9 mouse cellular contexts compared by ENCODE assay signal in the genomic region with DNA sequence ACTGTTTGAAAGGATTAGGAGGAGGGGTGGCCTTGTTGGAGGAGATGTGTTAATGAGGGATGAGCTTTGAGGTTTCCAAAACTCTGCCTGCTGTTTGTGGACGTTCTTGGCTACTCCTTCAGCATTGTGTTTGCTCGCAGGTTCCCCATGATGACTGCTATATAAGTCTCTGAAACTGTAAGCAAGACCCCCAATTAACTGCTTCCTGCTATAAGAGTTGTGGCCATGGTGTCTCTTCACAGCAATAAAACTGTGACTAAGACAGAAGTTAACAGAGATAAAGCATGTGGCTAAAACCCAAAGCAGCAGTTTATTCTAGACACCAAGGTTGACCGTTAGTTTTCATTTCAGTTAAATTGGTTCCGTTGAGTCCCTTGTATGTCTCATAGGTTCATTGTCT. TPM values are rescaled to one million over a fixed set of nuclear protein-coding genes. Genes with fewer than 3 reads are reported as not detected.
DNase-seq lines count a peak whose midpoint lies in the region; ATAC-seq lines count a peak whose summit lies in the region.
"Had no signal": no experiment of that assay in that cellular context is flagged by ENCODE, and none has a peak within 500 bp of the region (broad histone marks: within the 10 kb centered on the region; RNA-seq: fewer than 3 reads in every experiment).

No protein-coding gene starts in this region.

- H3K27ac ChIP-seq in hindbrain, embryonic 10.5 days = peak overlapping the region; percentile 96
- no peak overlapping the region for H3K27ac ChIP-seq in midbrain, embryonic 12.5 days (replicated peaks)

- peak overlapping the region; percentile 58 for H3K4me2 ChIP-seq in midbrain, embryonic 12.5 days (replicated peaks)

- DNase-seq in heart, adult 11 months = peak; percentile 50
- DNase-seq in heart, adult 18-20 months = no peak
- DNase-seq in Muller cell, postnatal 12 days (ENCODE audit: inconsistent ontology term) = peak; percentile 17
- DNase-seq in hindbrain, embryonic 10.5 days (ENCODE audit: low spot score) = no peak
- no peak for DNase-seq in adrenal gland, adult 8-10 months
- DNase-seq in gastrocnemius, postnatal 10 days = no peak
- DNase-seq in thymus, postnatal 0 days (ENCODE audit: low spot score) = no peak
- DNase-seq: B cell, adult 2 months had no signal

- peaks cover 19% of the 10 kb centered on the region for H3K4me1 ChIP-seq in hindbrain, embryonic 10.5 days (replicated peaks)
- H3K4me1 ChIP-seq in midbrain, embryonic 12.5 days = peaks cover 13% of the 10 kb centered on the region

- H3K4me3 ChIP-seq in hindbrain, embryonic 10.5 days = peak overlapping the region; percentile 73
- peak overlapping the region; percentile 81 for H3K4me3 ChIP-seq in midbrain, embryonic 12.5 days

- peaks cover 8% of the 10 kb centered on the region; the same call in 1 of the 2 replicates for H3K36me3 ChIP-seq in hindbrain, embryonic 10.5 days
- no peaks in the 10 kb centered on the region for H3K36me3 ChIP-seq in midbrain, embryonic 12.5 days

- H3K27me3 ChIP-seq in hindbrain, embryonic 10.5 days (ENCODE audit: insufficient read depth, poor library complexity, severe bottlenecking) = no peaks in the 10 kb centered on the region
- H3K27me3 ChIP-seq in midbrain, embryonic 12.5 days = no peaks in the 10 kb centered on the region

- H3K9me3 ChIP-seq in hindbrain, embryonic 10.5 days = no peaks in the 10 kb centered on the region
- H3K9me3 ChIP-seq in midbrain, embryonic 12.5 days = no peaks in the 10 kb centered on the region

- ATAC-seq in midbrain, embryonic 12.5 days (ENCODE audit: low FRiP score, low read depth) = no peak

- peak overlapping the region; percentile 65 for H3K9ac ChIP-seq in midbrain, embryonic 12.5 days (replicated peaks)

- 25% methylated on average over 4 of the region's 4 CpGs for WGBS in hindbrain, embryonic 10.5 days
- WGBS in midbrain, embryonic 12.5 days = 26% methylated on average over 4 of the region's 4 CpGs

RNA-seq across cellular contexts. Expression of a gene that starts 0.9 kb away (rescaled TPM):
- total RNA-seq in heart, adult 18-20 months (2021) = under 1 TPM; 0.30 to 0.80 TPM
- 39.9 and 57.6 TPM in 2 replicates for polyA plus RNA-seq in hindbrain, embryonic 10.5 days (2016; fragmentation: Nextera tagmentation; extraction: Ambion mirVana)
- polyA plus RNA-seq in midbrain, embryonic 12.5 days (2016; fragmentation: Nextera tagmentation; extraction: Ambion mirVana) = 60.3 and 61.9 TPM in 2 replicates
- total RNA-seq in adrenal gland, adult 8-10 months (2022) = 1 to 10 TPM in 2 of 4 experiments, under 1 TPM in 2; 0.46 to 1.0 (median 0.96) TPM
- 1 to 10 TPM; 4.9 to 7.7 TPM for total RNA-seq in gastrocnemius, postnatal 10 days (2021)
- 79.5 and 108 TPM in 2 replicates for polyA plus RNA-seq in thymus, postnatal 0 days (2015; fragmentation: Nextera tagmentation; extraction: Ambion mirVana)

RNA-seq across cellular contexts. Expression of a gene that starts 13.3 kb away (rescaled TPM):
- total RNA-seq in heart, adult 18-20 months (2021) = 1 to 10 TPM; 4.5 to 4.8 TPM
- polyA plus RNA-seq in hindbrain, embryonic 10.5 days (2016; fragmentation: Nextera tagmentation; extraction: Ambion mirVana) = 8.0 and 8.3 TPM in 2 replicates
- 7.4 and 7.5 TPM in 2 replicates for polyA plus RNA-seq in midbrain, embryonic 12.5 days (2016; fragmentation: Nextera tagmentation; extraction: Ambion mirVana)
- total RNA-seq in adrenal gland, adult 8-10 months (2022) = 1 to 10 TPM; 5.1 to 8.2 (median 7.2) TPM
- total RNA-seq in gastrocnemius, postnatal 10 days (2021) = 1 to 10 TPM; 3.8 to 4.3 TPM
- polyA plus RNA-seq in thymus, postnatal 0 days (2015; fragmentation: Nextera tagmentation; extraction: Ambion mirVana) = 4.0 and 5.4 TPM in 2 replicates

RNA-seq across cellular contexts. Expression of a gene that starts 18.7 kb away (rescaled TPM):
- total RNA-seq in heart, adult 18-20 months (2021) = 10 to 100 TPM; 10.3 to 12.1 TPM
- 22.8 and 26.0 TPM in 2 replicates for polyA plus RNA-seq in hindbrain, embryonic 10.5 days (2016; fragmentation: Nextera tagmentation; extraction: Ambion mirVana)
- polyA plus RNA-seq in midbrain, embryonic 12.5 days (2016; fragmentation: Nextera tagmentation; extraction: Ambion mirVana) = 26.1 and 28.2 TPM in 2 replicates
- total RNA-seq in adrenal gland, adult 8-10 months (2022) = 10 to 100 TPM; 22.5 to 26.5 (median 23.2) TPM
- 1 to 10 TPM; 7.4 to 8.2 TPM for total RNA-seq in gastrocnemius, postnatal 10 days (2021)
- polyA plus RNA-seq in thymus, postnatal 0 days (2015; fragmentation: Nextera tagmentation; extraction: Ambion mirVana) = 20.5 and 21.3 TPM in 2 replicates

Comparison
In these comparisons a context has a peak if more than half of its experiments do, and no peak if none do; other contexts are left out.
1. DNase-seq: peak in heart, adult 11 months (single experiment) and Muller cell, postnatal 12 days (single experiment); none in heart, adult 18-20 months (0 of 2), hindbrain, embryonic 10.5 days (single experiment), adrenal gland, adult 8-10 months (single experiment), gastrocnemius, postnatal 10 days (single experiment) and thymus, postnatal 0 days (single experiment).